Mouse (Mus musculus): ENCODE measurements around the gene Fbxo5.
A peak's percentile ranks its signal among the peaks of the same experiment; 100 is the strongest.

Gene Fbxo5

GRCm38 (mm10) chr10:5805243-5805730 is at the start of gene Fbxo5:
TSS of gene Fbxo5 (minus strand) at chr10:5805600.
- peak; percentile 94 for DNase-seq (ENCODE audit: low read depth, low spot score)

GRCm38 (mm10) chr10:5853290-5853868 is 48.0 kb upstream of the Fbxo5 start:
- DNase-seq (ENCODE audit: low read depth, low spot score): no peak

GRCm38 (mm10) chr10:5846939-5847338 is 41.5 kb upstream of the Fbxo5 start:
- peak; percentile 14 for DNase-seq (ENCODE audit: low read depth, low spot score)

GRCm38 (mm10) chr10:5841369-5841768 is 36.0 kb upstream of the Fbxo5 start:
- peak; percentile 44 for DNase-seq (ENCODE audit: low read depth, low spot score)

- no peak for DNase-seq (ENCODE audit: low read depth, low spot score)
Observed at GRCm38 (mm10) chr10:5826336-5827025, 21.1 kb upstream of the Fbxo5 start.

- DNase-seq (ENCODE audit: low read depth, low spot score): no peak
Observed at GRCm38 (mm10) chr10:5824779-5825178, 19.4 kb upstream of the Fbxo5 start.

GRCm38 (mm10) chr10:5823740-5824491 is 18.5 kb upstream of the Fbxo5 start, which contains the start of gene Mtrf1l:
TSS of gene Mtrf1l (minus strand) at chr10:5823910.
- DNase-seq (ENCODE audit: low read depth, low spot score): peak; percentile 94

- no peak for DNase-seq (ENCODE audit: low read depth, low spot score)
Observed at GRCm38 (mm10) chr10:5823291-5823739, 17.9 kb upstream of the Fbxo5 start.

GRCm38 (mm10) chr10:5818772-5819171 is 13.4 kb upstream of the Fbxo5 start:
- no peak for DNase-seq (ENCODE audit: low read depth, low spot score)

- no peak for DNase-seq (ENCODE audit: low read depth, low spot score)
Observed at GRCm38 (mm10) chr10:5815968-5816367, 10.6 kb upstream of the Fbxo5 start.

- no peak for DNase-seq (ENCODE audit: low read depth, low spot score)
Observed at GRCm38 (mm10) chr10:5813724-5814123, 8.3 kb upstream of the Fbxo5 start.

GRCm38 (mm10) chr10:5807683-5808082 is 2.3 kb upstream of the Fbxo5 start:
- no peak for DNase-seq (ENCODE audit: low read depth, low spot score)

GRCm38 (mm10) chr10:5806996-5807395 is 1.6 kb upstream of the Fbxo5 start:
- no peak for DNase-seq (ENCODE audit: low read depth, low spot score)

- DNase-seq (ENCODE audit: low read depth, low spot score): no peak
Observed at GRCm38 (mm10) chr10:5806416-5806815, 1.0 kb upstream of the Fbxo5 start.

GRCm38 (mm10) chr10:5805731-5806307 is 419 bp upstream of the Fbxo5 start:
- DNase-seq (ENCODE audit: low read depth, low spot score): peak; percentile 96

- DNase-seq (ENCODE audit: low read depth, low spot score): no peak
Observed at GRCm38 (mm10) chr10:5804691-5805156, 676 bp downstream of the Fbxo5 start.

GRCm38 (mm10) chr10:5803739-5804138 is 1.7 kb downstream of the Fbxo5 start:
- no peak for DNase-seq (ENCODE audit: low read depth, low spot score)

GRCm38 (mm10) chr10:5802866-5803265 is 2.5 kb downstream of the Fbxo5 start:
- DNase-seq (ENCODE audit: low read depth, low spot score): no peak

GRCm38 (mm10) chr10:5800490-5800889 is 4.9 kb downstream of the Fbxo5 start:
- no peak for DNase-seq (ENCODE audit: low read depth, low spot score)

- DNase-seq (ENCODE audit: low read depth, low spot score): no peak
Observed at GRCm38 (mm10) chr10:5798069-5798468, 7.3 kb downstream of the Fbxo5 start.

- DNase-seq (ENCODE audit: low read depth, low spot score): peak; percentile 27
Observed at GRCm38 (mm10) chr10:5790657-5791056, 14.7 kb downstream of the Fbxo5 start.

- DNase-seq (ENCODE audit: low read depth, low spot score): no peak
Observed at GRCm38 (mm10) chr10:5786923-5787322, 18.5 kb downstream of the Fbxo5 start.

Data from retina, postnatal 7 days (tissue).